Mouse (Mus musculus) c-Kit-positive CD71-negative TER-119-negative erythroid progenitor cells, embryonic 14.5 days (primary cell): ENCODE measurements at regions not wholly inside any gene's neighbourhood (a gene's known extent, or its start where the extent isn't known, plus 50 kb on each side); places are given as distances from the start of the nearest gene placed in this dataset.

Experiments used
- DNase-seq: peaks from one replicate; pipeline ENCODE4 v3.0.0-alpha.2; 2013; ENCODE audit warnings: low read depth

GRCm38 (mm10) chrX:85481326-85481725 lies 92.5 kb upstream of the Tab3 start:
- peak; percentile 1 for DNase-seq

- no peak for DNase-seq
Observed at GRCm38 (mm10) chrX:85496943-85497342, 76.9 kb upstream of the Tab3 start.
